Mouse (Mus musculus) embryo, embryonic 11.5 days (tissue): Measurements from ENCODE around the gene Spin2-ps6.
"Not testable (repeated sequence)": the region's sequence is repeated elsewhere in the genome, so short reads cannot be mapped to it uniquely, and the experiment has no call there.

Experiments used
- DNase-seq: peaks from one replicate; pipeline ENCODE4 v3.0.0-alpha.2; 2012; ENCODE audit warnings: low read depth, low spot score

Gene Spin2-ps6

GRCm38 (mm10) chrX:33234569-33234968 lies at the start of gene Spin2-ps6:
Gene Spin2-ps6, plus strand, starts transcription at chrX:33234869.
- not testable (repeated sequence) for DNase-seq
